Mouse (Mus musculus) liver, postnatal 0 days (tissue): ENCODE results near the gene Natd1.
A peak's percentile ranks its signal among the peaks of the same experiment; 100 is the strongest.

Source experiments
- CTCF ChIP-seq: sonication (generic); IDR thresholded peaks from 2 replicates; pipeline ENCODE4 v1.5.1; 2016; ENCODE audit warnings: antibody characterized with exemption, low read depth
- EP300 ChIP-seq: IDR thresholded peaks from 2 replicates; pipeline ENCODE4 v1.6.1; 2016; ENCODE audit warnings: antibody characterized with exemption, low read depth, mild to moderate bottlenecking

DNA sequence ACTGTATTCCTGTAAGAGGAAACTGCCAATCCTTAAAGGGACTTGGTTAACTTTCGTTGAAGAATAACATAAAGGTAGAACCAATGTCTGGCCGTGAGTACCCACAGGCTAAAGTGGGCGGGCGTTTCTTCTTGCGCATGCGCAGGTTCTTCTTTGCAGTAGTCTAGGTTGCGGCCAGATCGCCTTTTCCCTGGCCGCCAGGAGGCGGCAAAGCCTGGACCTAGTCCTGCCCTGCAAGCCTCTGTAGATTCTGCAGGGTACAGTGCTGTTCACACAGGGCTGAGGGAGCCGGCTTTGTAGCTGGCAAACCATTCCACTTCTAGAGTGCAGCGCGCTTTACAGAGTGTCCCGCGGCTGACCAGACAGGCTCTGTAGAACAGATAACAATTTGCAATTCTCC is 39.3 kb upstream of the Natd1 start:
- TF ChIP-seq CTCF (peak; percentile 86), EP300 (no peak)
